Mouse (Mus musculus) c-Kit-positive CD71-positive TER-119-negative erythroid progenitor cells, embryonic 14.5 days (primary cell): ENCODE results near the gene Osbp2.
A peak's percentile ranks its signal among the peaks of the same experiment; 100 is the strongest.

Experiments
- DNase-seq: peaks from one replicate; pipeline ENCODE4 v3.0.0-alpha.2; 2013; ENCODE audit warnings: low read depth

Gene Osbp2

DNA sequence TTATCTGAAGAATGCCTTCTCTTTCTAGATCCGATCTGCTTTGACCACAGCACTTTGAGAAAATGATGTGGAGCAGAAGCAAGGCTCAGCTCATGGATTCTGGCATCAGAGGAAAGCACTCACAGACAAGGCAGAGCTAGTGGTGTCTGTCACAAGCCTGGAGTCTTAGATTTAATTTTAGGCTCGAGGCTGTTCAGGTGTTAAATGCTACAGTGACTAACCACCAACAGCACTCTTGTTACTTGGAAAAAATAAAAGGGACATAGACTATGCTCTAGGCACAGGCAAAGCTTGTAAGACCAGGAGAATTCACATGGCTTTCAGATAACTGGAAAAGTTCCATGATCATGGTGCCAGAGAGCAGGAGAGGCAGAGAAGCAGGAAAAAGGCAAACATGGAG, 40.3 kb downstream of the Osbp2 start:
- DNase-seq = no peak

GRCm38 (mm10) chr11:3817986-3818758, 45.5 kb downstream of the Osbp2 start:
- DNase-seq = no peak

DNA sequence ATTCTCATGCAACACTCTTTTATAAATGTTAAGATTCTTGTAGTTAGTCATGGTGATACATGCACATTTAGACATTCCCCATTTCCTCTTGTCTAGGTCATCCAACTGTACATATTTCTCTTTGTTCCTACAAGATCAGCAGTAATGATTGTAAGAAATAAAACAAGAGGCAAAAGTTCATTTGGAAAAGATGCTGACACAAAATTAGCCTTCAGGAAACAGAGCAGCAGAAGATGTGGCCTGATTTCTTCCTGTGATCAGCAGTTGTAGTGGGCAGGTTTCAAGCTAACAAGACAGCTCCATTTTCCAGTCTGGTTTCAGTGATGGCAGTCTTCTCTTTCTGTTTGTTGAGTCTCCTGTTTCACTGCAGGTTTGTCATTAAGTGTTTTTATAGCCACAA, 47.8 kb downstream of the Osbp2 start:
- DNase-seq = no peak

GRCm38 (mm10) chr11:3813340-3813739, 50.4 kb downstream of the Osbp2 start:
- no peak for DNase-seq

DNA sequence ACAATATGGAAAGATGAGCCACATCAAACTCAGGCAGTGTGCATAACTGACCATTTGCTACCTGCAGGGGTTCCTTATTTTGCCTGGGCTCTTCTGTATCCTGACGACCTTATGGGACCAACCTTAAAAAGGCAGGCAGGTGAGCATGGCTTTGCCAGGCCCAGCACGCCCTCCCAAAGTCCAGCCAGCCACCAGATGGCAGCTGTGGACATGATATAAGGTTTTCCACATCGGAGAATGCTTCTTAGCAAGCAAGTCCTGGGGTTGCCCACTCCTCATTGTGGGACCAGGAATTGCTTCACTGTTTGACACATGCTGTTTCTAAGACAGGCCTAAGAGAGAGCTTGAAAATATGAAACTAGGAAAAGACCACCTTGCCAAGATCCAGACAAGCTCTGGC, 55.5 kb downstream of the Osbp2 start:
- no peak for DNase-seq

- DNase-seq = peak; percentile 25
Observed at GRCm38 (mm10) chr11:3805362-3805761, 58.3 kb downstream of the Osbp2 start.

DNA sequence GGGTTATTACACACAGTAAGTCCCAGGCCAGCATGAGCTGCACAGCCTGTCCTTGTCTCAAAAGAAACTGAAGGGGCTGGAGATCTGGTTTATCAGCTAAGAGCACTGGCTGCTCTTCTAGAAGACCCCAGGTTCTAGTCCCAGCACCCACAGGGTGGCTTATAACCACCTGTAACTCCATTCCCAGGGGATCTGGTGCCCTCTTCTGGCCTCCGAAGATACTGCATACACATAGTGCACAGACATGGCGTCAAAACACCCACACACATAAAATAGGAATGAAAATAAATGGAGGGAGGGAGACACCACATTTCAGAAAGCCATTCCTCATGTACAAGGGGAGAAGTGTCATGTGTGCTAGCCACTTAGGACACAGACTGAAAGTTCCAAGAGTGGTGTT, 59.1 kb downstream of the Osbp2 start:
- no peak for DNase-seq

DNA sequence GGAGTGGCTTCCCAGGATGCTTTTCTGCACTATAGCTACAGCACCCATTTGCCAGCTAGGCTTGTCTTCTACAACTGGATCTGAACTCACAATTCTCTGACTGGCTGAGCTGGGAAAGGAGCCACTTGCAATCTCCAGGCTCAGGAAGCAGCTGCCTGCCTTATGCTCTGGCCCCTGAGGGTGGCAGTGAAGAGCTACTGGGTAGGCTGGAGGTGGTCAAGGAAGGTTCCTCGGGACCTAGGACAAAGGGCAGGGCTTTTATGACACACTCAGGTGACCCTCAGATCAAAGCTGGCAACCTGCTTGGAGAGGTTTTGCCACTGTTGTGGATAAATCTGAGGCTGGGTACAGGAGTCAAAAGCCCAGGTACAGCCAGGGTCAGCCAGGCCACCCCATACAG, 61.6 kb downstream of the Osbp2 start:
- DNase-seq = no peak

- DNase-seq = no peak
Observed at GRCm38 (mm10) chr11:3797631-3798215, 66.0 kb downstream of the Osbp2 start.

DNA sequence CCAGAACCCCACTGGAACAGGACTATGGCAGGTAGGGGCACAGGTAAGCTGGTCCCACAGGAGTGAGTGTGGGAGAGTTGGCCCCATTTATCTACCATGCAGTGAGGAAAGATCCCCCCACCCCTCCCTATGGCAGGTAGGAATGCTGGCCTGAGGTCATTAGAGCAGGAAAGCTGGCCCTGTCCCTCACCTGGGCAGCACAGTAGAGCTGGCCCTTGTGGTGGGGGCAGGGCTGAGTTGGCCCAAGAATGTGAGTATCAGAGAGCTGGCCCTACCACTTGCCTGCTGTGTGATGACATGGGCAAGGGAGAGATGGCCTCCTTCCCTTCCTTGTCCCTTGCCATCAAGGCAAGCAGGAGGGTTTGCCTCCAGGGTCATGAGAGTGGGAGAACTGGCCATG, 73.0 kb downstream of the Osbp2 start:
- DNase-seq = no peak

GRCm38 (mm10) chr11:3789919-3790318, 73.8 kb downstream of the Osbp2 start:
- no peak for DNase-seq

DNA sequence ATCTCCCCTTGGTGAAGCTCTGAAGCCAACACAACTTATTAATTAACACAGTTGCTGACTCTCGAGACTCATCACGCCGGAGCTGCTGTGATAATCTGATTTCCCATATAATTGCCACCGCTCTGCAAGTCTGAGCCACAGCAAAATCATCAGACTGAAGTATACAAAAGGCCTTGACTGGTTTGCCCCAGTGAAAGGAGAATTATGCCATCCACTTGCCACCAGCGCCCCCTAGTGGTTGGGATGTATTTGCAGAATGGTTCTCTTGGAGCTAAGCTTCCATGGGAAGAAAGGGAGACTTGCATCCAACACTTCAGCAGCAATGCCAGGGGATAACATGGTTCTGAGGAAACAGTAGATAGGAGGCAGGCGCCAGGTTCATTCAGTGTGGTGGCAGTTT, 77.1 kb downstream of the Osbp2 start:
- DNase-seq = peak; percentile 49

GRCm38 (mm10) chr11:3775263-3775644, 88.4 kb downstream of the Osbp2 start:
- DNase-seq = no peak

- DNase-seq = no peak
Observed at GRCm38 (mm10) chr11:3774463-3775262, 89.0 kb downstream of the Osbp2 start.

GRCm38 (mm10) chr11:3773782-3774462, 89.8 kb downstream of the Osbp2 start:
- no peak for DNase-seq

DNA sequence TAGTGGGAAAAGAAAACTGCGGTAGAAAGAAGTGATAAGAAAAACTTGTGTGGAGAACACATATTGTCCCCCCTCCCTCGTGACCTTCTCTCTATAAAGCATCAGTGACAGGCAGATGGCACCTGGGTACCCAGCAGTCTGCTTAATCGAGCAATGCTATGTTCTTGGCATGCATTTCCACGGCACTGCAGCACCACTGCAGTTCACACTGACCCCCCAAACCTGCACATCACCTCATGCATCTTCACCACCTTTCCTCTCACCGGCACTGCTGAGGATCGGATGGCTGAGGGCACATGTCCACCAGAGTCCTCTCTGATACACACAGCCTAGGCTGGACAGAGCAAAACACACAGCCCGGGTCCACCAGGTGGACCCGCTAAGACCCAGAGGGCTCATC, 90.6 kb downstream of the Osbp2 start:
- no peak for DNase-seq

- no peak for DNase-seq
Observed at GRCm38 (mm10) chr11:3771348-3771747, 92.4 kb downstream of the Osbp2 start.

DNA sequence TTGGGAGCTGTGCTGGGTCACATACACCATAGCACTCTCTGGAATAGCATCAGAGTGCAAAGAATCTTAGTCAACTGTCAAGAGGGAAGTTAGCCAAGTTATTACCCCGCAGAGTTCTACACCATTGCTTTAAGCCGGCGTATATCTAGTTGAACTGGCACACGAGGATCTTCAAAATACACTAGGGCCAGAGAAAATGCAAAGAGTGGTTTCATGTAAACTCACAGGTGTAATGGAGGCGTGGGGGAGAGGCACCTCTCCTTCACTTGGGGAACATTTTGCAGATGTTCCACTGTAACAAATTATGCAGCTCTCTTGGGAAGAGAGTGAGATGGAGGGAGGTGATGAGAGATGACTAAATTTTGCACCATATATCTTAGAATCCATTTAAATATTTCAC, 95.9 kb downstream of the Osbp2 start:
- DNase-seq = no peak

DNA sequence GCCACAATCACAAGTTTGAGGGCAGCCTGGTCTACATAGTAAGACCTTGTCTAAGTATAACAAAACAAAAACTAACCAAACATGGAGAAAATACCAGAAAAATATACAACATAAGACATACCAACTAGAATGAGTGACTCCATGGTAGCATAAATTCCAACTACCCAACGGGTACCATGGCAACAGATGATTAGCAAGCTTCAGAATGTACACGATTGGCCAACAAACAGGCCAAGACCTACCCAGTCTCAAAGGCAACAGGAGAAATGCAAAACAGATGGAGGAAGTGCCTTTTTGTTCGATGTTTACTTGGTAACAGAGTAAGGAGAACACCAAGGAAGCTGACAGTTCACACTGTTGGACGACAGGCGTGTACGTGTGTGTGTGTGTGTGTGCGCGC, 96.7 kb downstream of the Osbp2 start:
- DNase-seq = no peak

GRCm38 (mm10) chr11:3764352-3764751, 99.4 kb downstream of the Osbp2 start:
- no peak for DNase-seq

DNA sequence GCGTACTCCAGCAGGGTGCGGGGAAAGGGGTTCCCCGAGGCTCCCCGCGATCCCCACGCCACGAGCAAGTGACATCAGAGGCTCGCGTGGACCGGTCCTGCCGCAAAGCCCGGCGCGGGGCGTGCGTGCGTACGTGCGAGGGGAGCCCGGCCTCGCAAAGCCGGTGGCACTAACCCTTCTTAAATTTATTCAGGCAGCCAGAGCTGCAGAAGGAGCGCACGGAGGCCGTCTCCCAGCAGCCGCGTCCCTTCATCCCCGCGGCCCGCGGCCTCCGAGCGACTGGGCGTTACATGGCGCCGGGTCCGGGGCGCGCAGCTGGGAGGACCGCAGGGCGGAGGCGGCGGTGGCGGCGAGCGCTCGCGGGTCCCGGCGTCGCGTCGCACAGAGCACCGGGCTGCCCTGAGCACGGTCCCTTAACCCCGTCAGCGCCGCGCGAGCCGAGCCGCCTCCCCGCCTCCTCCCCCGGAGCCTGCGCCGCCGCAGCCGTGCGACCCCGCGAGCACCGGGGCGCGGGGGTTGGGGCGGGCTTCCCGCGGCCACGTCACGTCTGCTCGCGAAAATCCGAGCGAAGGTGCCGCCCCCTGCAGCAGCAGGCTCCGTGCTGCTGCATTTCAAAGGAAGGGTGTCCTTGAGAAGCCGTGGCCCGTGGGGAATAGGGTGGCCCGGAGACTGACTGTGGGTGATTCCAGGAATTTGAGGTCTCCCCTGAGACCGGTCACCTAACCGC, 101.8 kb downstream of the Osbp2 start:
- DNase-seq = no peak

- no peak for DNase-seq
Observed at GRCm38 (mm10) chr11:3761339-3761738, 102.4 kb downstream of the Osbp2 start.
